Comparison of ENCODE assay signal across 23 mouse cellular contexts in genomic region chr7:109795564-109795963, GRCm38 (mm10). TPM values are rescaled to one million over a fixed set of nuclear protein-coding genes. Genes with fewer than 3 reads are reported as not detected.
A peak's percentile ranks its signal among the peaks of the same experiment; 100 is the strongest.
DNase-seq lines count a peak whose midpoint lies in the region; ATAC-seq lines count a peak whose summit lies in the region.
"Had no signal": no experiment of that assay in that cellular context is flagged by ENCODE, and none has a peak within 500 bp of the region (broad histone marks: within the 10 kb centered on the region; RNA-seq: fewer than 3 reads in every experiment).

No protein-coding gene starts in this region.

- peaks cover 26% of the 10 kb centered on the region for H3K4me1 ChIP-seq in heart, embryonic 15.5 days (replicated peaks)
- H3K4me1 ChIP-seq: forebrain, embryonic 10.5 days had no signal

- no peak overlapping the region for H3K9ac ChIP-seq in heart, embryonic 15.5 days
- H3K9ac ChIP-seq: embryonic facial prominence, embryonic 15.5 days; forebrain, postnatal 0 days; hindbrain, embryonic 13.5 days; limb, embryonic 13.5 days; liver, embryonic 13.5 days had no signal

- H3K27me3 ChIP-seq in heart, embryonic 15.5 days = no peaks in the 10 kb centered on the region
- H3K27me3 ChIP-seq: embryonic facial prominence, embryonic 15.5 days; hindbrain, embryonic 13.5 days; limb, embryonic 13.5 days; liver, embryonic 13.5 days had no signal

- 22% methylated on average over 5 of the region's 5 CpGs for WGBS in heart, embryonic 15.5 days

- no peak overlapping the region for H3K4me3 ChIP-seq in heart, embryonic 15.5 days
- H3K4me3 ChIP-seq: embryonic facial prominence, embryonic 15.5 days; forebrain, embryonic 10.5 days; hindbrain, embryonic 13.5 days; limb, embryonic 13.5 days; liver, embryonic 13.5 days had no signal

- DNase-seq in heart, adult 9 months (ENCODE audit: low spot score in 2 of 2) = no peak
- peak; percentile 32 for DNase-seq in 3T3-L1 (ENCODE audit: low read depth, low spot score)
- DNase-seq in Muller cell, postnatal 12 days (ENCODE audit: inconsistent ontology term) = peak; percentile 61
- peak; percentile 24 for DNase-seq in lung, postnatal 25 days (ENCODE audit: low spot score)
- no peak for DNase-seq in layer of hippocampus, adult 9-10 months (ENCODE audit: low spot score)
- DNase-seq: adrenal gland, postnatal 36 days; cerebellum, adult 18-20 months; cerebellum, postnatal 36 days; forebrain, postnatal 0 days; kidney, adult 9 months; kidney, postnatal 4 days; liver, embryonic 13.5 days; retina, postnatal 1 day; thymus, adult 2 months had no signal

- H3K9me3 ChIP-seq in heart, embryonic 15.5 days (replicated peaks) = no peaks in the 10 kb centered on the region
- H3K9me3 ChIP-seq: embryonic facial prominence, embryonic 15.5 days; forebrain, embryonic 10.5 days; hindbrain, embryonic 13.5 days; limb, embryonic 13.5 days; liver, embryonic 13.5 days had no signal

- peak; percentile 70 for ATAC-seq in heart, embryonic 15.5 days (replicated peaks; ENCODE audit: insufficient number of reproducible peaks, insufficient read depth, low FRiP score, low read depth)
- ATAC-seq in cerebellum, adult (ENCODE audit: insufficient number of reproducible peaks, low FRiP score, low TSS enrichment) = no peak
- ATAC-seq: forebrain, postnatal 0 days; inflammation-experienced regulatory T-cells, adult 6 months had no signal

- H3K27ac ChIP-seq in heart, embryonic 15.5 days = peak overlapping the region; percentile 81
- H3K27ac ChIP-seq: embryonic facial prominence, embryonic 15.5 days; forebrain, embryonic 10.5 days; hindbrain, embryonic 13.5 days; limb, embryonic 13.5 days; liver, embryonic 13.5 days; macrophage had no signal

- 0 out of 2 replicates have a peak overlapping the region, but pooled peaks have one; percentile 11 for H3K4me2 ChIP-seq in heart, embryonic 15.5 days
- H3K4me2 ChIP-seq: embryonic facial prominence, embryonic 15.5 days; hindbrain, embryonic 13.5 days; limb, embryonic 13.5 days; liver, embryonic 13.5 days; midbrain, embryonic 11.5 days had no signal

- no peaks in the 10 kb centered on the region for H3K36me3 ChIP-seq in heart, embryonic 15.5 days
- H3K36me3 ChIP-seq: embryonic facial prominence, embryonic 15.5 days; forebrain, embryonic 10.5 days; hindbrain, embryonic 13.5 days; limb, embryonic 13.5 days; liver, embryonic 13.5 days had no signal

RNA-seq across cellular contexts. Expression of gene Nrip3, which starts 13.7 kb away (rescaled TPM):
- 0.26 and 0.82 TPM in 2 replicates for polyA plus RNA-seq in heart, embryonic 15.5 days (2015; fragmentation: Nextera tagmentation; extraction: Ambion mirVana)
- polyA plus RNA-seq: macrophage had no signal

RNA-seq across cellular contexts. Expression of gene Tmem9b, which starts 42.9 kb away (rescaled TPM):
- 56.4 and 57.1 TPM in 2 replicates for polyA plus RNA-seq in heart, embryonic 15.5 days (2015; fragmentation: Nextera tagmentation; extraction: Ambion mirVana)

Comparison
In these comparisons a context has a peak if more than half of its experiments do, and no peak if none do; other contexts are left out.
1. DNase-seq: peak in 3T3-L1 (single experiment), Muller cell, postnatal 12 days (single experiment) and lung, postnatal 25 days (single experiment); none in heart, adult 9 months (0 of 2) and layer of hippocampus, adult 9-10 months (single experiment).